Mouse (Mus musculus) layer of hippocampus, postnatal 10 days (tissue): ENCODE results near the gene Meaf6. TPM values are rescaled to one million over a fixed set of nuclear protein-coding genes. Genes with fewer than 3 reads are reported as not detected.

Experiments used
- DNase-seq, 2 experiments: peaks; one replicate each; pipeline ENCODE4 v3.0.0; 2021; ENCODE audit warnings: low spot score in 2 of 2
- long read RNA-seq: library from polyadenylated mRNA; stranded (forward); transcript quantifications from one replicate; pipeline ENCODE4 v2.0.0, GENCODE M21; 2023
- total RNA-seq, 2 experiments: library from RNA; stranded (reverse); gene quantifications; 2 replicates each; pipeline ENCODE4 v1.2.3; 2021

The Meaf6 gene
- total RNA-seq = 100 to 1,000 TPM; 130 to 134 TPM
- long read RNA-seq, full-length matches to known transcripts = 56 of 99 reads
- long read RNA-seq, partial matches to known transcripts = 26 of 99 reads
- long read RNA-seq, other reads (novel, unspliced or antisense) = 17 of 99 reads

DNA sequence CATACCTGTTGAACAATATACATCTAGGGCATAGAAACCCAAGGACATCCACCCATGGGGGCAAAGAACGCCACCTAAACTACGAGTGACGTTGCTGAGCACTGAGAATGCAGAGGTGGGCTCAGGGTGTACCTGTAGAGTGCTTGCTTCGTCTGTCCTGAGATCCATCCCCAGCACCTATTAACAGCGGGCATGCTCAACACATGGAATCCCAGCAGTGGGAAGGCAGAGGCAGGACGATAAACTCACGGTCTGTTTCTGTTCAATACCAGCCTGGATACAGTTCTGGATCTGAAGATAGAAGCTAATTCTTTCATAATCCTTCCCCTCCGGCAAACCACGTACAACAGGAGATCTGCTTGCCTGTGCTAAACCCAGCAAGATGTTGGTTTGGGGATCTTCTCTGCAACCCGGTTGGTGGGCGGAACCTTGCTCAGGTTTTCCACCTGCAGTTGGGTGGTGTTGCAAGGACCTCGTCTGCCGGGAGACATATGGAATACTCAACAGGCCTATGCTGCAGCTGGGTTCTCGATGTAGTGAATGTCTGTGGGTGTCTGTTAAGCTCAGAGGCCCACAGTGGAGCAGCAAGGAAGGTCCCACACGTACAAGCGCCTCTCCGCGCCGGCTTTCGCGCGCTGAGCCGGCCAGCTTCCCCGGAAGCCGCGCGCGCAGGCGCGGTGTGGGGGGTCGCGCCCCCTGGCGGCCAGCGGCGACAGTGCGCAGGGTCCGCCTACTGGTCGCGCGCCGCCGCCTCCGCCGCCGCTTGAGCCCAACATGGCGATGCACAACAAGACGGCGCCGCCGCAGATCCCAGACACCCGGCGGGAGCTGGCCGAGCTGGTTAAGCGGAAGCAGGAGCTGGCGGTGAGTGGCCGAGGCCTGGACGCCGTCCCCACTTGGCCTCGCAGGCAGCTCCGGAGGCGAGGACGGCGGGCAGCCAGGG is at the start of gene Meaf6:
TSS of gene Meaf6 (plus strand) at position 732 of the 943 bp plus-strand sequence.
- peak; percentile 94 to 97 for DNase-seq

- no peak for DNase-seq
Measured at GRCm38 (mm10) chr4:125044454-125044853, 40.5 kb upstream of the Meaf6 start.

- DNase-seq = no peak
Measured at GRCm38 (mm10) chr4:125055385-125055784, 29.5 kb upstream of the Meaf6 start.

DNA sequence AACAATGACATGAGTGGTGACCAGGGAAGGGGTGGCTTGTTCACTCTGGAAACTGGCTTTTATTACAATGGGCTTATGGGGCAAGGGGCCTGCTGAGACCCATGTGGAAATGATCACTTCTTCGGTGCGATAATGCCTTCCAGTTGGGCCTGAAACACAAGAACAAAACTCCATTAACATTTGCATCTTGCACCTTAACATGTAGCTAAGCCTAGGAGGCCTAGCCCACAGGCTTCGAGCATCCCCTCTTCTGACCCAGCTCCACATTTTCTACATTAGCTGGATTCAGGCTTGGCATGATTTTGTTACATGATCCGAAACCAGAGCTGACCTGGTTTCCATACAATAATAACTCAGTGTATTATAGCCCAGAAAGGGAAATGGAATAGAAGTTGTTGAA is 28.5 kb upstream of the Meaf6 start:
- DNase-seq = no peak

GRCm38 (mm10) chr4:125057273-125057672 is 27.7 kb upstream of the Meaf6 start:
- DNase-seq = no peak

- no peak for DNase-seq
Measured at GRCm38 (mm10) chr4:125058033-125058432, 26.9 kb upstream of the Meaf6 start.

- DNase-seq = peak; percentile 72 to 77
Measured at GRCm38 (mm10) chr4:125059025-125059424, 25.9 kb upstream of the Meaf6 start.

GRCm38 (mm10) chr4:125063829-125064228 is 21.1 kb upstream of the Meaf6 start:
- no peak for DNase-seq

- DNase-seq = peak; percentile 37 to 45
Measured at GRCm38 (mm10) chr4:125065517-125066307, 19.2 kb upstream of the Meaf6 start, which contains the start of gene Dnali1. Gene Dnali1 (minus strand): TSS chr4:125065703.

GRCm38 (mm10) chr4:125066490-125067370 is 18.2 kb upstream of the Meaf6 start, which contains the start of gene Snip1:
Gene Snip1 (plus strand): TSS chr4:125066672.
- DNase-seq = peak; percentile 86 to 92

- no peak for DNase-seq
Measured at GRCm38 (mm10) chr4:125077700-125078099, 7.2 kb upstream of the Meaf6 start.

- DNase-seq = no peak
Measured at GRCm38 (mm10) chr4:125078698-125079097, 6.2 kb upstream of the Meaf6 start.

- no peak for DNase-seq
Measured at GRCm38 (mm10) chr4:125085346-125085841, 460 bp downstream of the Meaf6 start.

DNA sequence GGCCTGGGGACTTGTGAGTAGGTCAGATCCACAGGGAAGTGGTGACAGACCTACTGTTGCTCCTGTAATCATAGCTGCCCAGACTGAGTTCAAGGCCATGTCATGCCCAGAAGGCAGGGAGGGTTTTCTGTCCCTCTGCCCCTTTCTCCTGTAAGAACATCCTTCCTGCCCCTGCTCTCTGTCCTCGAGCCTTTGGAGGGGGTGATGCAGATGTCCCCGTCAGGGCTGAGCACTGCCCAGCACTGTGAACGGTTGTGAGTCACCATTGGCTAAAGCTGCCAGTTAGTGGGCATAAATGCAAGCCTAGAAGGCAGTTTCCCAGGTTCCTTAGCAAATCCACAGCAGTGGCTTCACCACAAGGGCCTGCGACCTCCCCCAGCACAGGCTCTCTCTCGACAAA is 8.1 kb downstream of the Meaf6 start:
- DNase-seq = no peak

DNA sequence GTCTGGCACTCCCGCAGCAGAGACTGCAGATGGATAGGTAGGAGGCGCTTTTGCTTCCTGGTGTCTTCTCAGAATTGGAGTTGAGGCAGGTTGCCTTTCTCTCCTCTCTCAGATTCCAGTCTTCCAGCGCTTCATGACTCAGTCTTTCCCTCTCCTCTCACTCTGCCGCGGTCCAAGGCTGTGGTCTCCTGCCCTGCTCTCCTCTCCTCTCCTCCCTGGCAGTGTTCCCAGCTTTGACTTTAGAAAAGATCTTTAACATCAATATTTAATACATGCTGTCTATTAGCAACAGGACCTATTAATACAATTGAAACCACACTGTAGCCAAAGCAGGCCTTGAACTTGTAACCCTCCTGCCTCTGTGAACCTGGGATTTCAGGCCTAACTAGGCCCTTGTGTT is 11.1 kb downstream of the Meaf6 start:
- no peak for DNase-seq

GRCm38 (mm10) chr4:125097412-125097811 is 12.5 kb downstream of the Meaf6 start:
- no peak for DNase-seq

- peak; percentile 91 to 92 for DNase-seq
Measured at GRCm38 (mm10) chr4:125099458-125099857, 14.5 kb downstream of the Meaf6 start.

- DNase-seq = no peak
Measured at GRCm38 (mm10) chr4:125101334-125101733, 16.4 kb downstream of the Meaf6 start.

DNA sequence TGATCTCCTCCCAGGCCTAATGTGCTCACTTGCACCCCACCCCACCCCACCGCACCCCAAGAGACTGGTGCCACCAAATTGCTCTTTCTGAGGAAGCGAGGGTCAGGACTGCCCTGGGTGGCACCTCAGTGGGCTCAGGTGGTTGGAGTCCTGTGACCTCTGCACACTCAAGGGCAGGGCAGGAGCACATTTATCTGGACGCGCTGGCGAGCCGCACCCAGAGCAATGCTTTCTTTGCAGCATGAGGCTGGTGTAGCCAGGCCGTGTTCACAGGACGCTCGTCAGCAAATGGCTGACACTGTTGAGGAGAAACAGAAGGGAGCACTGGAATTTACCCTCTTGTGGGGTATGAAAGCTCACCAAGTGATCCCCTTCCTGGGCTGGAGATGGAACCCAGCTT is 20.4 kb downstream of the Meaf6 start:
- no peak for DNase-seq

DNA sequence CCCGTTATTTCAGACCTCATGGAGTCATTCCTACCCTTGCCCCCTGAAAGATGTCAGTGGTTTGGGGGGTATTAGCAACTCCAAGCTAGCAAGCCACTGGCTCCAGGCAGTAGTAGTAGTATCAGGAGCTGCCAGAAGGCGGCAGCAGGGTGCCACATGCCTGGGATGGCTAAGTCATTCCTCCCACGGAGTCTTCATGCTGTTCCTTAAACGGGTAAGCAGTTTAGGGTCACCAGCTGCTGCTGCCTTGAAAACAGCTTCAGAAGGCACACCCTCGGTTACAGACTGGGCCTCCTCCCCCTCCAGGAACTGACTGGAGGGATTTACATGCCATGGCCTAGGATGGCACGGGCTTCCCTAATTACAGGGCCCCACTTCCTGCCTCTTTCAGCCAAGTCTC is 29.7 kb downstream of the Meaf6 start:
- peak; percentile 92 for DNase-seq
